ENCODE assay signal across 18 mouse cellular contexts in genomic region chr3:42039632-42040031, GRCm38 (mm10).
DNase-seq lines count a peak whose midpoint lies in the region; ATAC-seq and TF ChIP-seq lines count a peak whose summit lies in the region.
"Had no signal": no experiment of that assay in that cellular context is flagged by ENCODE, and none has a peak within 500 bp of the region (broad histone marks: within the 10 kb centered on the region; RNA-seq: fewer than 3 reads in every experiment).

No protein-coding gene starts in this region.

- H3K4me1 ChIP-seq in CH12.LX (ENCODE audit: control insufficient read depth in 1 of 2, insufficient read depth in 2 of 2), result peaks cover 6 to 14% of the 10 kb centered on the region in 2 experiments; a peak in 2 of 4 replicates
- peaks cover 12% of the 10 kb centered on the region for H3K4me1 ChIP-seq in forebrain, embryonic 12.5 days
- peaks cover 3% of the 10 kb centered on the region; the same call in 1 of the 2 replicates for H3K4me1 ChIP-seq in midbrain, embryonic 16.5 days (ENCODE audit: control insufficient read depth, insufficient read depth, low read length)
- H3K4me1 ChIP-seq: megakaryocyte, embryonic 14.5 days; neural tube, embryonic 15.5 days had no signal

- no peaks in the 10 kb centered on the region for H3K9me3 ChIP-seq in CH12.LX (replicated peaks; ENCODE audit: low read length)
- H3K9me3 ChIP-seq in forebrain, embryonic 12.5 days, result no peaks in the 10 kb centered on the region
- no peaks in the 10 kb centered on the region for H3K9me3 ChIP-seq in midbrain, embryonic 16.5 days (replicated peaks; ENCODE audit: control insufficient read depth, low read length, poor library complexity, severe bottlenecking)
- H3K9me3 ChIP-seq: limb, embryonic 13.5 days; neural tube, embryonic 15.5 days had no signal

- peak overlapping the region; percentile 67; the same call in 1 of the 2 replicates for H3K4me2 ChIP-seq in CH12.LX (ENCODE audit: insufficient read depth, low read depth, poor library complexity, severe bottlenecking)
- no peak overlapping the region for H3K4me2 ChIP-seq in forebrain, embryonic 12.5 days
- no peak overlapping the region for H3K4me2 ChIP-seq in midbrain, embryonic 16.5 days (ENCODE audit: low read length)
- H3K4me2 ChIP-seq: limb, embryonic 13.5 days; neural tube, embryonic 15.5 days had no signal

- no peaks in the 10 kb centered on the region for H3K79me2 ChIP-seq in CH12.LX (replicated peaks; ENCODE audit: control insufficient read depth, extremely low read depth, insufficient read depth, poor library complexity, severe bottlenecking)

- dilution Hi-C loops in CH12.LX (cut with MboI; ENCODE audit: extremely low pct_ligation_motif_present, extremely low pct_unique_long_range_greater_than_20kb, low sequenced_read_pairs), result no loop called here

- TF ChIP-seq CTCF in CH12.LX (conservative IDR thresholded peaks at IDR 0.05 in 1 of 2, IDR thresholded peaks at IDR 0.05 in 1 of 2; ENCODE audit: low read depth in 2 of 2, low read length in 2 of 2), result no peak

- TF ChIP-seq EP300 in CH12.LX (IDR thresholded peaks at IDR 0.05; ENCODE audit: low read length), result no peak

- H3K9ac ChIP-seq in CH12.LX (ENCODE audit: insufficient read depth, low read depth), result peak overlapping the region; percentile 37
- H3K9ac ChIP-seq in forebrain, embryonic 12.5 days, result no peak overlapping the region
- no peak overlapping the region for H3K9ac ChIP-seq in midbrain, embryonic 16.5 days (ENCODE audit: low read depth, low read length)
- H3K9ac ChIP-seq: limb, embryonic 13.5 days; neural tube, embryonic 15.5 days had no signal

- no peak for TF ChIP-seq RAD21 in CH12.LX (IDR thresholded peaks at IDR 0.05; ENCODE audit: low read depth, low read length)

- no peak for TF ChIP-seq POLR2A in CH12.LX (IDR thresholded peaks at IDR 0.05; ENCODE audit: low read depth, low read length)

- H3K27ac ChIP-seq in CH12.LX (ENCODE audit: insufficient read depth, low read depth), result no peak overlapping the region
- 0 out of 2 replicates have a peak overlapping the region, but pooled peaks have one; percentile 25 for H3K27ac ChIP-seq in forebrain, embryonic 12.5 days
- no peak overlapping the region for H3K27ac ChIP-seq in midbrain, embryonic 16.5 days (ENCODE audit: low read length)
- H3K27ac ChIP-seq: limb, embryonic 13.5 days; neural tube, embryonic 15.5 days had no signal

- in situ Hi-C loops in CH12.LX (cut with MboI; ENCODE audit: low pct_ligation_motif_present, low pct_unique_long_range_greater_than_20kb, low sequenced_read_pairs), result no loop called here

- 12% methylated on average over 4 of the region's 4 CpGs for WGBS in forebrain, embryonic 12.5 days
- WGBS in midbrain, embryonic 16.5 days, result 10% methylated on average over 4 of the region's 4 CpGs

- peak; percentile 88 for ATAC-seq in frontal cortex, adult (ENCODE audit: low TSS enrichment)
- ATAC-seq in forebrain, embryonic 12.5 days (ENCODE audit: low FRiP score), result no peak
- ATAC-seq in midbrain, embryonic 16.5 days, result peak; percentile 66; the same call in 1 of the 2 replicates
- ATAC-seq: Patski had no signal

- no peaks in the 10 kb centered on the region for H3K27me3 ChIP-seq in CH12.LX (replicated peaks)
- H3K27me3 ChIP-seq in forebrain, embryonic 12.5 days, result no peaks in the 10 kb centered on the region
- H3K27me3 ChIP-seq in midbrain, embryonic 16.5 days (ENCODE audit: control insufficient read depth, insufficient read depth, low read depth, low read length), result no peaks in the 10 kb centered on the region
- H3K27me3 ChIP-seq: limb, embryonic 13.5 days; megakaryocyte, embryonic 14.5 days; neural tube, embryonic 15.5 days had no signal

- H3K36me3 ChIP-seq in CH12.LX (replicated peaks in 1 of 2; ENCODE audit: control insufficient read depth in 1 of 2, insufficient read depth in 1 of 2, low read length in 1 of 2), result no peaks in the 10 kb centered on the region
- H3K36me3 ChIP-seq in forebrain, embryonic 12.5 days (replicated peaks), result no peaks in the 10 kb centered on the region
- H3K36me3 ChIP-seq in midbrain, embryonic 16.5 days (ENCODE audit: control insufficient read depth, insufficient read depth, low read length), result no peaks in the 10 kb centered on the region
- H3K36me3 ChIP-seq: limb, embryonic 13.5 days; neural tube, embryonic 15.5 days had no signal

- no peak overlapping the region for H3K4me3 ChIP-seq in CH12.LX (replicated peaks in 1 of 3; ENCODE audit: low read depth in 2 of 3, low read length in 2 of 3, poor library complexity in 1 of 3)
- H3K4me3 ChIP-seq in forebrain, embryonic 12.5 days (replicated peaks), result no peak overlapping the region
- H3K4me3 ChIP-seq in midbrain, embryonic 16.5 days (ENCODE audit: low read depth, low read length), result no peak overlapping the region
- H3K4me3 ChIP-seq: erythroblast, embryonic 14.5 days; limb, embryonic 13.5 days; megakaryocyte, embryonic 14.5 days; neural tube, embryonic 15.5 days had no signal

- DNase-seq in frontal cortex, postnatal 25 days (ENCODE audit: low spot score in 2 of 2), result no peak
- no peak for DNase-seq in CH12.LX (ENCODE audit: extremely low read depth)
- no peak for DNase-seq in lung, postnatal 14 days
- DNase-seq in kidney, adult 18-20 months, result no peak
- DNase-seq: cerebellum, postnatal 25 days; gastrocnemius, postnatal 25 days; kidney, postnatal 10 days; lung, adult 18-20 months; right cerebral cortex, postnatal 4 days; thymus, postnatal 14 days had no signal

TF ChIP-seq in CH12.LX, 34 proteins besides CTCF, POLR2A, EP300 and RAD21:
- no peak for TF ChIP-seq GABPA (IDR thresholded peaks at IDR 0.05; ENCODE audit: insufficient replicate concordance, low read depth, low read length)
- no peak for TF ChIP-seq JUN (IDR thresholded peaks at IDR 0.05; ENCODE audit: insufficient read depth, low read depth, low read length)
- no peak for TF ChIP-seq MXI1 (IDR thresholded peaks at IDR 0.05; ENCODE audit: low read depth, low read length)
- TF ChIP-seq SIN3A (IDR thresholded peaks at IDR 0.05; ENCODE audit: low read length), result no peak
- TF ChIP-seq ZNF384 (IDR thresholded peaks at IDR 0.05; ENCODE audit: low read depth, low read length), result no peak
